Mouse (Mus musculus) kidney, adult 11 months (tissue): Measurements from ENCODE around the gene Rnf26.

Experiments used
- DNase-seq: peaks from one replicate; pipeline ENCODE4 v3.0.0; 2022

The Rnf26 gene

GRCm38 (mm10) chr9:44087761-44088455 is 25.4 kb downstream of the Rnf26 start:
- peak; percentile 64 for DNase-seq

GRCm38 (mm10) chr9:44086960-44087359 is 26.4 kb downstream of the Rnf26 start:
- DNase-seq = peak; percentile 77

- DNase-seq = peak; percentile 87
These were observed 27.3 kb downstream of the Rnf26 start for GRCm38 (mm10) chr9:44085741-44086665.

- peak; percentile 40 for DNase-seq
These were observed 28.0 kb downstream of the Rnf26 start for GRCm38 (mm10) chr9:44085276-44085675.

- DNase-seq = peak; percentile 96
These were observed 28.6 kb downstream of the Rnf26 start for GRCm38 (mm10) chr9:44084659-44085229.

- no peak for DNase-seq
These were observed 29.1 kb downstream of the Rnf26 start for GRCm38 (mm10) chr9:44084236-44084635.

GRCm38 (mm10) chr9:44083392-44084121 is 29.8 kb downstream of the Rnf26 start:
- DNase-seq = peak; percentile 92

GRCm38 (mm10) chr9:44082266-44082665 is 31.1 kb downstream of the Rnf26 start:
- DNase-seq = no peak

GRCm38 (mm10) chr9:44081581-44081980 is 31.7 kb downstream of the Rnf26 start:
- peak; percentile 1 for DNase-seq

- peak; percentile 62 for DNase-seq
These were observed 32.4 kb downstream of the Rnf26 start for GRCm38 (mm10) chr9:44080953-44081352.

- peak; percentile 94 for DNase-seq
These were observed 33.1 kb downstream of the Rnf26 start for GRCm38 (mm10) chr9:44079997-44080780.

GRCm38 (mm10) chr9:44078955-44079756 is 34.2 kb downstream of the Rnf26 start:
- DNase-seq = peak; percentile 97

- peak; percentile 82 for DNase-seq
These were observed 35.0 kb downstream of the Rnf26 start for GRCm38 (mm10) chr9:44078136-44078797.

GRCm38 (mm10) chr9:44077266-44077910 is 35.9 kb downstream of the Rnf26 start:
- no peak for DNase-seq

- DNase-seq = peak; percentile 92
These were observed 36.6 kb downstream of the Rnf26 start for GRCm38 (mm10) chr9:44076764-44077120.

- DNase-seq = peak; percentile 67
These were observed 37.1 kb downstream of the Rnf26 start for GRCm38 (mm10) chr9:44075996-44076763.

GRCm38 (mm10) chr9:44075276-44075995 is 37.9 kb downstream of the Rnf26 start:
- DNase-seq = peak; percentile 54
